Mouse (Mus musculus) embryonic fibroblast, embryonic 13.5 days (primary cell): ENCODE results near the gene Pla2g4e.

Experiments
- CTCF ChIP-seq: IDR thresholded peaks from 2 replicates; pipeline ENCODE4 v1.5.1; 2011; ENCODE audit warnings: mild to moderate bottlenecking, control low read depth, low read length, moderate library complexity, borderline replicate concordance; ENCODE audit not compliant: insufficient read depth
- POLR2A ChIP-seq: IDR thresholded peaks from 2 replicates; pipeline ENCODE4 v1.6.1; 2011; ENCODE audit warnings: low read depth, mild to moderate bottlenecking, control low read depth, low read length, moderate library complexity

DNA sequence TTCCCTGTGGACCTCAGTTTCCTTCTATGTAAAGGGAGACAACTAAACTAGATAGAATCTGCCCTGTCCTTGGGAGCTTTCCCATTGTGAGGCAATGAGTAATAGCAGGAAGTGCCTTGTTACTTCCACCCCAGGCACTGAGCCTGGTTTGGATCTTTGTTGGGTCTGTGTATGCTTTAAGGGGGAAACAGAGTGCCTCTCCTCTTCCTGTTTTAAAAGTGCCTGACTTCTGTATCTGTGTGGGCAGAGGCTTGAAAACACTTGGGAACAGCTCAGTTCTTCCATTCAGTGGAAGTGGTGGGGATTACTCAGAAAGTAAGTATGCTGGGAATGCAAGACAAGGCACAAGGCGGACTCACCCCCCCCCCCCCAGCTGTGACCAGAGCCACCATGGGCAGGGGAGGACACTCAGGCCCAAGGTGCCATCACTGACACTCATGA, 116.5 kb downstream of the Pla2g4e start:
- TF ChIP-seq POLR2A (no peak), CTCF (no peak)
